Mouse (Mus musculus) small intestine, adult 2 months (tissue): Measurements from ENCODE around the gene Hap1. TPM values are rescaled to one million over a fixed set of nuclear protein-coding genes. Genes with fewer than 3 reads are reported as not detected.
"Not testable (repeated sequence)": the region's sequence is repeated elsewhere in the genome, so short reads cannot be mapped to it uniquely, and the experiment has no call there.

ENCODE experiments used
- H3K27ac ChIP-seq: fragments of 200-500 bp; 2 replicates; pipeline ENCODE4 v1.5.1; 2012; ENCODE audit warnings: low read depth, low read length, control low read depth, inconsistent platforms; ENCODE audit not compliant: insufficient read depth
- H3K27me3 ChIP-seq: fragments of 200-500 bp; 2 replicates; pipeline ENCODE4 v1.6.1; 2012; ENCODE audit warnings: mild to moderate bottlenecking, moderate library complexity, low read length, inconsistent platforms; ENCODE audit not compliant: control insufficient read depth, insufficient read depth
- H3K36me3 ChIP-seq: fragments of 200-500 bp; 2 replicates; pipeline ENCODE4 v1.6.1; 2012; ENCODE audit warnings: mild to moderate bottlenecking, low read length, control low read depth, inconsistent platforms; ENCODE audit not compliant: control insufficient read depth, insufficient read depth
- H3K4me1 ChIP-seq: fragments of 200-500 bp; 2 replicates; pipeline ENCODE4 v1.6.1; 2012; ENCODE audit warnings: low read length, inconsistent platforms, mixed read lengths; ENCODE audit not compliant: control insufficient read depth, insufficient read depth, insufficient read length
- H3K4me3 ChIP-seq: fragments of 200-500 bp; 2 replicates; pipeline ENCODE4 v1.5.1; 2012; ENCODE audit warnings: low read depth, mild to moderate bottlenecking, control low read depth, inconsistent platforms, low read length, moderate library complexity
- CTCF ChIP-seq: fragments of 200-500 bp; IDR thresholded peaks from 2 replicates; pipeline ENCODE4 v1.5.1; 2012; ENCODE audit warnings: low read depth, mild to moderate bottlenecking, control low read depth, inconsistent platforms, low read length, moderate library complexity, mixed read lengths; ENCODE audit not compliant: insufficient replicate concordance, insufficient read length; ENCODE audit errors: extremely low read depth
- POLR2A ChIP-seq: fragments of 200-500 bp; IDR thresholded peaks from 2 replicates; pipeline ENCODE4 v1.6.1; 2012; ENCODE audit warnings: low read depth, mild to moderate bottlenecking, control low read depth, inconsistent platforms, low read length, moderate library complexity
- WGBS: fragments of 180-500 bp; shearing (Covaris S2); methylation state at CpG from one replicate; pipeline ENCODE4 v1.1.7; 2018; 5-methylcytosine and 5-hydroxymethylcytosine counted together
- polyA plus RNA-seq: library from polyadenylated mRNA; depleted of rRNA; stranded (reverse); fragments of >200 nt; gene quantifications from 2 replicates; pipeline ENCODE4 v1.2.3, GENCODE M21; 2012

Gene Hap1
- polyA plus RNA-seq, 1 experiment = 4.6 TPM

DNA sequence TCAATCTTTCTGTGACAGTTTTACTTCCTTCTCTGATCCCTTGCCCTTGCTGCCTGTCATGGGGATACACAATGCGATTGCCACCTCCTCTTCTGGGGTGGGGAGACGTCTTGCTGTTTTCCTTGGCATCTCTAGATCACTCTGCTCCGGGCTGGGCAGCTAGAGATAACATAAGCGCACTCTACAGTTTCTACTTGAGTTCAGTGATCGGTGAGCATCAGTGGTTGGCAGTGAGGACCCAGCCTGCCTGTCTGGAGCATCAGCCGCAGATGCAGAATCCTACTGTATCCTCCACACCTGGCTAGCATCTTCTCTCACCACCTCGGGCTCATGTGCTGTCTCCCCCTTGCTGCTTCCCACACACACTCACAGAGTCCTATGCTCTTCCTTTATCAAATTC, 13.2 kb upstream of the Hap1 start:
- TF ChIP-seq POLR2A = no peak
- no peak for TF ChIP-seq CTCF
- H3K4me1 ChIP-seq = no peaks in the 10 kb centered on the region
- H3K27ac ChIP-seq = no peak overlapping the region
- 68% methylated on average over 7 of the region's 7 CpGs for WGBS
- H3K27me3 ChIP-seq = no peaks in the 10 kb centered on the region
- H3K4me3 ChIP-seq = no peak overlapping the region
- H3K36me3 ChIP-seq = peaks cover 44% of the 10 kb centered on the region

DNA sequence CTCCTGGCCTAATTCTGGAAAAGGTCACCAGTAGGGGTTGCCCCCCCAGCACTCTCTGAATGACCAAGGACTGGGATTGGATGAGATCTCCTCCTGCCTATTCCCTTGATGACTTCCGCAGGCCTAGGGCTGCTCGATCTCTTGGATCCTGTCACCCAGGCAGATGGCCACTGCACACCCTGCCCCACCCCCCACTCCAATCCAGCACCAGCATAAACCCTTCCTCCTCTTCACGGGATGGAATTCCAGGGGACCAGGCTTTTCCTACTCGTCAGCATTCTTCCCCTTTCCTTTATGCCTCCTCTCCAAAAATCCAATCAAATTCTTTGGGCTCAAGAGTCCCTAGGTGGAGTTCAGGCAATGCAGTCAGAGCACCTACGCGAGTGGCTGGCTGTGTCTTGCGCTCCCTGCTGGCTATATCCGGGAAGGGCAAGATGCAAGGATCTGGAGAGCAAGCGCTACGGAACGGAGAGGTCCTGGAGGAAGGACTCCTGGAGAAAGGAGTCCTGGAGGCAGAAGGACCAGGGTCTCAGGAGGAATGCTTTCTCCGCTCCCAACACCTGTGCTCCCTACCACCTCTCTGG, 7.1 kb upstream of the Hap1 start:
- WGBS = 10% methylated on average over 12 of the region's 12 CpGs
- no peak overlapping the region for H3K4me3 ChIP-seq
- H3K4me1 ChIP-seq = 0 out of 2 replicates have a peak, but pooled peaks cover 2% of the 10 kb centered on the region
- H3K36me3 ChIP-seq = no peaks in the 10 kb centered on the region
- 0 out of 2 replicates have a peak, but pooled peaks cover 8% of the 10 kb centered on the region for H3K27me3 ChIP-seq
- no peak overlapping the region for H3K27ac ChIP-seq
- TF ChIP-seq POLR2A (no peak), CTCF (peak; percentile 70; the same call in 1 of the 2 replicates)

DNA sequence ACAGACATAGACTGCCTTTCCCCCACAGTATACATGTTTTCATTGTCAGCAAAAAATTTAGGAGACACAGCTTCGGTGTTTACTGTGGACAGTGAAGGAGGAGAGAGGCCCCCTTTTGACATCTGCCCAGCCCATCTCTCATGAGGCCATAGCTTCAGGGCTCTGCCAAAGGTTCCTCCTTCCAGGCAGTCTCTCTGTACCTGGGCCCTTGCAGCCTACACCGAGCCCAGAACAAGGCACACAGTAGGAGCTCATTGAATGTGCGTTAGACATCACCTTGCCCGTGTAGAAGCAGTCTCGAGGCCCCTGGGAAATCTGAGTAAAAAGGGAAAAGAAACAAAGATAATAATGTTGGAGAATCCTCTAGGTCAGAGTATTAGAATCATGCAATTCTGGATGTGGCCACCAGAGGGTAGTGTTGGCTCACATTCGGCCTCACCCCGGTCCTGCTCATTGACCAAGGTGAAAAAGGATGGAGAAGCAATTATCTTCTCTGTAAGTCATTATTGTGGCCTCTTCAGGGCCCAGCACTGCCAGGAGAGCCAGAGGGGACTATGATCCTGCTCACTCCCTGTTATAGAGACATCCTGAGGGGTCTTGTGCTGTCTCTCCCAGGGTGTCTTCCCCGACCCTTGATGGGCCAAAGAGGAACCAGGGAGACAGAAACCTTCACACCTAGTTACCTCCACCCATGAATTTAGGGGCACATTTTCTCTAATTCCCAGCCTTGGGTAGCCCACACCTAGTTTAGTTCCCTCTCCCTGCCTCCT, 6.5 kb upstream of the Hap1 start:
- Histone ChIP-seq H3K4me3 (no peak overlapping the region), H3K4me1 (0 out of 2 replicates have a peak, but pooled peaks cover 2% of the 10 kb centered on the region), H3K36me3 (no peaks in the 10 kb centered on the region), H3K27me3 (0 out of 2 replicates have a peak, but pooled peaks cover 11% of the 10 kb centered on the region), H3K27ac (no peak overlapping the region)
- WGBS = 10% methylated on average over 8 of the region's 8 CpGs
- peak; percentile 88; the same call in 1 of the 2 replicates for TF ChIP-seq CTCF
- no peak for TF ChIP-seq POLR2A

DNA sequence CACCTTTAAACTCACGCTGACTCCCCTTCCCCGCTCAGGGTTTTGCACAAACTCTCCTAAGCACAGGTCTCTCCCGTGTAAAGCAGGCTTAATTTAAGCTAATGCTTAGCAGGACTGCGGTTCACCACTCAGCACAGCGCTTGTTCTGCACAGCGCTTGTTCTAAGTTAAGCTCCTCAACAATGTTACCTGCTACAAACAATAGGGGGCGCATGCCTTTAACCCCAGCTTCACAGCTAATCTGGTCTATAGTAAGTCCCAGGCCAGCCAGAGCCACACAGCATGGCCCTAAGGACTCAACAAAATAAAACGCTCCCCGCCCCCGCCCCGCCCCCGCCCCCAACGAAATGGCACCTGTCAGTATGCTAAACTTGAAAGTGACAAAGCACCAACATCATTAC, 5.1 kb upstream of the Hap1 start:
- no CpG with 5 or more reads among the region's 13 CpGs for WGBS

DNA sequence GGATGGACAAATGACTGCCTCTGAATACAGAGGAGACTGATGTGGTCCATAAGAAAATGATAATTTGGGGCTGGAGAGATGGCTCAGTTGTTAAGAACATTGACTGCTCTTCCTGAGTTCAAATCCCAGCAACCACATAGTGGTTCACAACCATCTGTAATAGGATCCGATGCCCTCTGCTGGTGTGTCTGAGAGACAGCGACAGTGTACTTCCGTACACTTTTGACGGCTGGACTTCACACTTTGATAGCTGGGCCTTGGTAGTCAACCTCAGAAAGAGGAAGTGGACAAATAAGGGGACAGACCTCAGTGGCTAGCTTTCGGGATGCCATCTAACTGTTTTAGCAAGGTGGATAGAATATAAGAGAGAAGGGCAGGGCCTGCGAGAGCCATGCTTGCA, 4.2 kb upstream of the Hap1 start:
- peaks cover 3% of the 10 kb centered on the region for H3K4me1 ChIP-seq
- H3K4me3 ChIP-seq = no peak overlapping the region
- WGBS = 61% methylated on average over 6 of the region's 6 CpGs
- no peaks in the 10 kb centered on the region for H3K36me3 ChIP-seq
- H3K27me3 ChIP-seq = peaks cover 27% of the 10 kb centered on the region
- TF ChIP-seq CTCF = no peak
- no peak for TF ChIP-seq POLR2A
- H3K27ac ChIP-seq = no peak overlapping the region

More for the DNA sequence above, 5.1 kb upstream of the Hap1 start:
- H3K4me1 ChIP-seq, H3K36me3 ChIP-seq, H3K27ac ChIP-seq, H3K4me3 ChIP-seq: not testable (repeated sequence)
- peaks cover 23% of the 10 kb centered on the region for H3K27me3 ChIP-seq

DNA sequence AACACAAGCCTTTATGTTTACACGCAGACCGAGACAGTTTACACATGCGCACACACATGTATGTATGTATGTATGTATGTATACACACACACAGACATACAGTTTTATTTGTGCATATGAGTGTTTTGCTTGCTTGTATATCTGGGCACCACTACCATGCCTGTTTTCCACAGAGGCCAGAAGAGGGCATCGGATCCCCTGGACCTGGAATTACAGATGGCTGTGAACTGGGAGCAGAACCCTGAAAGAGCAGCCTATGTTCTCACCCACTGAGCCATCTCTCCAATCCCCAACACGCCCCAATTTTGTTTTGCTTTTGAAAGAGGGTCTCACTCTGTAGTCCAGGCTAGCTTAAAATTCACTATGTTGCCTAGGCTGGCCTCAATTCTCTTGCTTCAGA, 1.5 kb upstream of the Hap1 start:
- peaks cover 30% of the 10 kb centered on the region for H3K27me3 ChIP-seq
- TF ChIP-seq CTCF (no peak), POLR2A (no peak)
- H3K4me1 ChIP-seq = peaks cover 3% of the 10 kb centered on the region
- H3K36me3 ChIP-seq = no peaks in the 10 kb centered on the region
- 51% methylated on average over 5 of the region's 5 CpGs for WGBS
- no peak overlapping the region for H3K27ac ChIP-seq
- H3K4me3 ChIP-seq = no peak overlapping the region

DNA sequence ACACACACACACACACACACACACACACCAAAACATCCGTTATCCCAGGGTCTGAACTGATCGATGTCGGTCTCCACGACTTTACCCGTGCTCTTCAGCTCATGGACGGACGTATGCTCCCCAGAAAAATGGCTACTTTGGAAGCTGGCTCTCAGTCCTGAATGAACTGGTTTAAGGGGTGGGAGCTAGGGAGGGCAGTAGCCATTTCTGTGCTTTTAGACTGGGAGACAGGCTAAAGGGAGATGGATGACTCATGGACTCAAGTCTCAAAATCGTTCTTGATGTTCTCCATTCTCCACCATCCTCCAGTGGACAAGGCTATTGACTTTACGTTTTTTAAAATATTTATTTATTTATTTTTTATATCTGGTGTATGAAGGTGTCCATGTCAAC, 887 bp upstream of the Hap1 start:
- Histone ChIP-seq H3K36me3 (no peaks in the 10 kb centered on the region), H3K4me1 (peaks cover 3% of the 10 kb centered on the region), H3K27me3 (peaks cover 30% of the 10 kb centered on the region), H3K4me3 (no peak overlapping the region; the same call in 1 of the 2 replicates), H3K27ac (no peak overlapping the region)
- no peak for TF ChIP-seq CTCF
- no peak for TF ChIP-seq POLR2A
- WGBS = 18% methylated on average over 9 of the region's 9 CpGs
